Mouse (Mus musculus) limb, embryonic 13.5 days (tissue): ENCODE measurements around the gene Ndrg3. TPM values are rescaled to one million over a fixed set of nuclear protein-coding genes. Genes with fewer than 3 reads are reported as not detected.

Experiments used
- ATAC-seq: fragments of 200-750 bp; cut with Nextera tagmentation; 2 replicates; pipeline ENCODE4 v1.8.0; 2017; ENCODE audit warnings: low read depth, moderate number of reproducible peaks, moderate TSS enrichment; ENCODE audit not compliant: low FRiP score
- H3K27ac ChIP-seq: fragments of 300-500 bp; sonication (generic); 2 replicates; pipeline ENCODE4 v1.5.1; 2015; ENCODE audit warnings: inconsistent platforms, mild to moderate bottlenecking, moderate library complexity
- H3K27me3 ChIP-seq: fragments of 300-500 bp; sonication (generic); 2 replicates; pipeline ENCODE4 v1.6.1; 2015; ENCODE audit warnings: mild to moderate bottlenecking, inconsistent platforms
- H3K36me3 ChIP-seq: fragments of 300-500 bp; sonication (generic); 2 replicates; pipeline ENCODE4 v1.6.1; 2015; ENCODE audit warnings: inconsistent platforms, mild to moderate bottlenecking, moderate library complexity
- H3K4me1 ChIP-seq: fragments of 300-500 bp; sonication (generic); 2 replicates; pipeline ENCODE4 v1.6.1; 2015; ENCODE audit warnings: inconsistent platforms
- H3K4me2 ChIP-seq: fragments of 300-500 bp; sonication (generic); replicated peaks from 2 replicates; pipeline ENCODE4 v1.6.1; 2015; ENCODE audit warnings: inconsistent platforms, mild to moderate bottlenecking, moderate library complexity
- H3K4me3 ChIP-seq: fragments of 300-500 bp; sonication (generic); 2 replicates; pipeline ENCODE4 v1.5.1; 2015; ENCODE audit warnings: moderate library complexity, mild to moderate bottlenecking, inconsistent platforms
- H3K9ac ChIP-seq: fragments of 300-500 bp; sonication (generic); 2 replicates; pipeline ENCODE4 v1.6.1; 2015; ENCODE audit warnings: mild to moderate bottlenecking, inconsistent platforms
- H3K9me3 ChIP-seq: fragments of 300-500 bp; sonication (generic); 2 replicates; pipeline ENCODE4 v1.6.1; 2016; ENCODE audit warnings: inconsistent platforms
- WGBS: fragments of 180-500 bp; shearing (Covaris S2); methylation state at CpG from one replicate; pipeline ENCODE4 v1.1.7; 2015; 5-methylcytosine and 5-hydroxymethylcytosine counted together
- polyA plus RNA-seq: library from polyadenylated mRNA; unstranded; fragments of >200 nt; fragmentation: Nextera tagmentation; extraction: Ambion mirVana; gene quantifications from 2 replicates; pipeline ENCODE4 v1.2.1, GENCODE M21; 2015

The Ndrg3 gene
- polyA plus RNA-seq, 1 experiment from 2014 or later: 48.6 TPM

DNA sequence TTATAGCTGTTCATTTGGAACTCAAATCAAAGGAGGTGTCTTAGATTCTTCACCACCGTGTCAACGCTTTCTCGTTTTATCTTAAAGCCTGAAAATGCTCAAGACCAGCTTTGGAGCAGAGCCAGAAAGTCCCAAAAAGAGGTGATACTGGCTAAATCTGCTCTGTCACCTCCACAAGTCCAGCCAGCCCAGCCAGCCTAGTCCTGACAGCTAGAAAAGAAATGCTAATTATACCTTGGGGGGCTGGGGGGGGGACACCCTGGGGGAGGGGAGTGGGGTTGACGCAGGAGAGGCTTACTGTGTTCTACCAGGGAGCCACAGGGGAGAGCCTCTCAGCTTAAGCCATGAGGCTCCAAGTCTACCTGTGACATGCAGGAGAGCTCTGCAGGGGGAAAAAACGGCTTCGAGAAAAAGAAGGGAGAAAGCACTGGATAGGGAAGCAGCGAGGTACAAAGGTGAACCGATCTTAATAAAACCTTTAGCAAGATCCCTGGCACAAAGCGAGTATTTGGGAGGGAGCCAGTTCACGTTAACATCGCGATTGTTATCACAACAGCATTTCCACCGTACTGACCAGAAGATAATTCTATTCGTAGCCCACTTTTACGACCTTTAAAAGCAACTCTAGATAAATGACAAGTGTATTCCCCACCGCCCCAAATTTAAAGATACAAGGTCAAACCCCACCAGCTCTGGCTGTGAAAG is 977 bp downstream of the Ndrg3 start:
- Histone ChIP-seq H3K4me1 (peaks cover 11% of the 10 kb centered on the region), H3K9ac (peak overlapping the region; percentile 92), H3K27me3 (no peaks in the 10 kb centered on the region), H3K36me3 (peaks cover 17% of the 10 kb centered on the region), H3K9me3 (no peaks in the 10 kb centered on the region), H3K4me2 (peak overlapping the region; percentile 93), H3K4me3 (peak overlapping the region; percentile 87), H3K27ac (no peak overlapping the region)
- ATAC-seq: no peak
- WGBS: 4% methylated on average over 16 of the region's 16 CpGs

DNA sequence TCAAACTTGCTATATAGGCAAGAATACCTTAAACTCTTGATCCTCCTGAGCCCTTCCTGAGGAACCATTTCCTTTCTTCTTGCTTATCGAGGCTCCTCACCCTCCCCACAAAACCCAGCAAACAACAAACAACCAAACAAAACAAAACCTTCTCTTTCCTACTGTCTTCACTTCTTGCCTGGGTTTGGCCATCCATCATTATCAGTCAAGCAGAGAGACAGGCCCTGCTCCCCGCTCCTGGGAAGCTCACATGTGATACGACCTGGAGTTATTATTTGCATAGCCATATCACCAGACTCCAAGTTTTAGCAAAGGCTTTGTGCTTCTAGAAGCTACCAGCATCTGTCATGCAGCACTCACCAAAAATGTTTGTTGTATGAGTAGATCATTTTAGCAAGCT is 4.5 kb downstream of the Ndrg3 start:
- Histone ChIP-seq H3K4me1 (peaks cover 11% of the 10 kb centered on the region), H3K27me3 (no peaks in the 10 kb centered on the region), H3K36me3 (no peaks in the 10 kb centered on the region), H3K4me3 (no peak overlapping the region), H3K4me2 (no peak overlapping the region), H3K9me3 (no peaks in the 10 kb centered on the region), H3K9ac (no peak overlapping the region), H3K27ac (no peak overlapping the region)
- no peak for ATAC-seq
- WGBS: 68% methylated on average over 3 of the region's 3 CpGs

DNA sequence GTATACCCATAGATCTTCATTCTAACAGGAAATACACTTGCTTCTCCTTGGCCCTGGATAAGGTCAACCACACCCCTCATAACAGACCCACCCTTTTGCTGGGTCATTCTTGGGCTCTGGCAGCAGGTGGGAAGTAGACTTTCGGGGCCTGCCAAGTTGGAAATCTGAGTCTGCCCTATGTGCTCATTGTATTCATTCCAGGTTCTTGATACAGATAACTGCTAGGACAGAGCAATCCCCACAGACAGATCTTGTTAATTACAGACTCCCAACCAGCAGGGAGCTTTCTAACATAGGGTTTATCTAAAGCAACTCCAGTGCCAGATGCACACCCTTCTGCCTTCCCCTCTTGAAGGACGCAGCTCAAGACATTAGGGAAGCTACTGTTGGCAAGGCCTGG is 9.0 kb downstream of the Ndrg3 start:
- Histone ChIP-seq H3K9me3 (no peaks in the 10 kb centered on the region), H3K27me3 (no peaks in the 10 kb centered on the region), H3K9ac (no peak overlapping the region), H3K4me1 (no peaks in the 10 kb centered on the region; the same call in 1 of the 2 replicates), H3K4me3 (no peak overlapping the region), H3K36me3 (no peaks in the 10 kb centered on the region), H3K27ac (no peak overlapping the region), H3K4me2 (no peak overlapping the region)
- WGBS: 77% methylated on average over 2 of the region's 2 CpGs
- no peak for ATAC-seq

GRCm38 (mm10) chr2:156981291-156981690 is 10.6 kb downstream of the Ndrg3 start:
- Histone ChIP-seq H3K9me3 (no peaks in the 10 kb centered on the region), H3K36me3 (no peaks in the 10 kb centered on the region), H3K4me3 (no peak overlapping the region), H3K27ac (no peak overlapping the region), H3K9ac (no peak overlapping the region), H3K27me3 (no peaks in the 10 kb centered on the region), H3K4me1 (no peaks in the 10 kb centered on the region; the same call in 1 of the 2 replicates), H3K4me2 (no peak overlapping the region)
- ATAC-seq: no peak
- 82% methylated on average over 4 of the region's 4 CpGs for WGBS

DNA sequence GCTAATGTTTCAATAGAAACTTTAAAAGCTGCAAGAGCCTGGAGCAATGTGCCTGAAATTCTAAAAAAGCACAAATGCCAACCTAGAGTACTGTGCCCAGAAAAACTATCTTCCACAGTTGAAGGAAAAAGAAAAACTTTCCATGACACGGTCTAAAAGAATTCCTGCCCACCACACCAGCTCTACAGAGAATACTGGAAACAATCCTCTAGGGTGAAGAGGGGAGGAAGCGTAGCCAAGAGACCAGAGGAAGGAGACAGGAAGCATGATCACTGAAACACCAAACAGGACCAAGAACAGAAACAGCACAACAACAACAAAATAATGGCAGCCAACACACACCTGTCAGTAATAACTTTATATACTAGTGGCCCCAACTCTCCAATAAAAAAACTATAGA is 11.8 kb downstream of the Ndrg3 start:
- no peak for ATAC-seq
- Histone ChIP-seq H3K4me3 (no peak overlapping the region), H3K27me3 (no peaks in the 10 kb centered on the region), H3K36me3 (no peaks in the 10 kb centered on the region), H3K4me2 (no peak overlapping the region), H3K9me3 (no peaks in the 10 kb centered on the region), H3K27ac (0 out of 2 replicates have a peak overlapping the region, but pooled peaks have one; percentile 28), H3K4me1 (no peaks in the 10 kb centered on the region; the same call in 1 of the 2 replicates), H3K9ac (no peak overlapping the region)
- 85% methylated on average over 2 of the region's 2 CpGs for WGBS

GRCm38 (mm10) chr2:156976711-156977110 is 15.1 kb downstream of the Ndrg3 start:
- H3K4me2 ChIP-seq: no peak overlapping the region
- no peak overlapping the region for H3K9ac ChIP-seq
- H3K4me3 ChIP-seq: no peak overlapping the region
- no peak for ATAC-seq
- H3K27me3 ChIP-seq: no peaks in the 10 kb centered on the region
- no peaks in the 10 kb centered on the region; the same call in 1 of the 2 replicates for H3K4me1 ChIP-seq
- no peaks in the 10 kb centered on the region for H3K36me3 ChIP-seq
- no peaks in the 10 kb centered on the region for H3K9me3 ChIP-seq
- no peak overlapping the region for H3K27ac ChIP-seq

- Histone ChIP-seq H3K4me2 (no peak overlapping the region), H3K9me3 (no peaks in the 10 kb centered on the region), H3K4me1 (no peaks in the 10 kb centered on the region; the same call in 1 of the 2 replicates), H3K36me3 (no peaks in the 10 kb centered on the region), H3K9ac (no peak overlapping the region), H3K27me3 (no peaks in the 10 kb centered on the region), H3K27ac (no peak overlapping the region), H3K4me3 (no peak overlapping the region)
- no peak for ATAC-seq
- WGBS: 62% methylated on average over 2 of the region's 2 CpGs
These were observed 16.9 kb downstream of the Ndrg3 start for GRCm38 (mm10) chr2:156974967-156975366.

DNA sequence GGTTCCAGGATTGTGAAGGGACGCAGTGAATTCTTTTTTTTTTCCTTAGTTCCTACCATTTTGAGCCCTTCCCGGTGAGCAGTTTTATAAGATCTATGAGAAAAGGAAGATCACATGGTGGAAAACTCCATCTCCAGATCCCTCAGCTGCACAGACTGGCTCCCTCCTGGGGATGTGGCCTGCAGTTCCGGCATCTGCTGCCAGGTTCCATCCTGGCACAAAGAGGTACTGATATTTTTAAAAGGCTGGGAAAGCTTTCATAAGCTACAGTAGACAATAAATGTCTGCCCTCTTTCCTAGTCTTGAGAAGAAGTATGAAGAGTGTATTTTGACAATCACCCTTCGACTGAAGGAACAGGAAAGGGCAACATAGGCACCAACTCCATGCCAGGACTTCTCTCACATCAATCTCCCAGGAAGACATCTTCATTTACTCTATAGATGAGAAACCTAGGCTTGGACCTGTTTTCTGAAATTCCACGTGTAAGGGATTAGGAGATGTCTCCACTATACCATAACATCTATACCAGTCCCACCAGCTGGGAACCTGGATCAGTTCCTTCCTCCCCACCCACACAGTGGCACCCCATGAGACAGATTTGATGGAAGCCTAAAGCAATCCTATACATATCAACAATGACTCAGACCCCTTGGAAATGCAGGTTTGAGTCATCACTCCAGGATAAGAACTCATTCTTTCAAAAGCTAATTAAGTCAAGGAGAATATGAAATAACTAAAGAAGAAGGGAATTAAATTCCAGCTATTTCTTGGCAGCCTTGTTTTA is 18.3 kb downstream of the Ndrg3 start:
- Histone ChIP-seq H3K36me3 (no peaks in the 10 kb centered on the region), H3K9ac (no peak overlapping the region), H3K27me3 (no peaks in the 10 kb centered on the region), H3K4me1 (no peaks in the 10 kb centered on the region), H3K4me2 (no peak overlapping the region), H3K9me3 (no peaks in the 10 kb centered on the region), H3K27ac (no peak overlapping the region), H3K4me3 (no peak overlapping the region)
- ATAC-seq: no peak
- 81% methylated on average over 5 of the region's 5 CpGs for WGBS

GRCm38 (mm10) chr2:156970253-156970652 is 21.6 kb downstream of the Ndrg3 start:
- Histone ChIP-seq H3K9me3 (no peaks in the 10 kb centered on the region), H3K36me3 (no peaks in the 10 kb centered on the region), H3K4me1 (no peaks in the 10 kb centered on the region), H3K4me2 (no peak overlapping the region), H3K27ac (no peak overlapping the region), H3K27me3 (no peaks in the 10 kb centered on the region), H3K4me3 (no peak overlapping the region), H3K9ac (no peak overlapping the region)
- ATAC-seq: no peak
- 79% methylated on average over 7 of the region's 7 CpGs for WGBS

GRCm38 (mm10) chr2:156968501-156968900 is 23.4 kb downstream of the Ndrg3 start:
- H3K9ac ChIP-seq: no peak overlapping the region
- no peaks in the 10 kb centered on the region for H3K36me3 ChIP-seq
- ATAC-seq: no peak
- WGBS: 81% methylated on average over 4 of the region's 4 CpGs
- no peak overlapping the region for H3K4me3 ChIP-seq
- no peak overlapping the region for H3K4me2 ChIP-seq
- H3K9me3 ChIP-seq: no peaks in the 10 kb centered on the region
- no peaks in the 10 kb centered on the region for H3K27me3 ChIP-seq
- H3K27ac ChIP-seq: no peak overlapping the region
- no peaks in the 10 kb centered on the region for H3K4me1 ChIP-seq

DNA sequence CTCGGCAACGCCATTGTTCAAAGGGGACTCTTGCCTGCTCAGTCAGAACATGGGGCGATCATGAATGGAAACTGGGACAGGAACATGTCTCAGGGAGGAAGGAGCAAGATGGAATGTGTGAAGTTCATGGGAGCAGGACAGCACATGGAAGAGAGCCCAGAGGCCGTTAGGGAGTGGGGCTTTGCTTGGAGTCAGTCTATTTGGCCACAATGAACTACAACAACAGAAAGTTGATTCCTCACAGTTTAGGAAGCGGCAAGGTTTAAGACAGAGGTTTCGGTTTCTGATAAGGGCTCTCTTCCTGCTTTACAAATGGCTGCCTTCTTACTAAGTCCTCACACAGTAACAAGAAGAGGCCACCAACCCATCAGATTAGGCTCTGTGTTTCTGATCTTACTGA is 24.5 kb downstream of the Ndrg3 start:
- Histone ChIP-seq H3K4me1 (no peaks in the 10 kb centered on the region), H3K27me3 (no peaks in the 10 kb centered on the region), H3K9ac (no peak overlapping the region), H3K9me3 (no peaks in the 10 kb centered on the region), H3K4me3 (no peak overlapping the region), H3K36me3 (no peaks in the 10 kb centered on the region), H3K4me2 (no peak overlapping the region), H3K27ac (no peak overlapping the region)
- no peak for ATAC-seq
- 88% methylated on average over 6 of the region's 6 CpGs for WGBS

GRCm38 (mm10) chr2:156963891-156964290 is 28.0 kb downstream of the Ndrg3 start:
- H3K36me3 ChIP-seq: no peaks in the 10 kb centered on the region
- H3K27ac ChIP-seq: no peak overlapping the region
- no peak for ATAC-seq
- no peaks in the 10 kb centered on the region for H3K4me1 ChIP-seq
- no peak overlapping the region for H3K4me3 ChIP-seq
- WGBS: 93% methylated on average over 7 of the region's 7 CpGs
- no peaks in the 10 kb centered on the region for H3K9me3 ChIP-seq
- H3K27me3 ChIP-seq: no peaks in the 10 kb centered on the region
- no peak overlapping the region for H3K9ac ChIP-seq
- no peak overlapping the region for H3K4me2 ChIP-seq
